Mouse (Mus musculus): ENCODE results near the gene Tapbp. TPM values are rescaled to one million over a fixed set of nuclear protein-coding genes. Genes with fewer than 3 reads are reported as not detected.

Tapbp gene
- polyA plus RNA-seq, 1 experiment from 2014 or later: 36.1 TPM

DNA sequence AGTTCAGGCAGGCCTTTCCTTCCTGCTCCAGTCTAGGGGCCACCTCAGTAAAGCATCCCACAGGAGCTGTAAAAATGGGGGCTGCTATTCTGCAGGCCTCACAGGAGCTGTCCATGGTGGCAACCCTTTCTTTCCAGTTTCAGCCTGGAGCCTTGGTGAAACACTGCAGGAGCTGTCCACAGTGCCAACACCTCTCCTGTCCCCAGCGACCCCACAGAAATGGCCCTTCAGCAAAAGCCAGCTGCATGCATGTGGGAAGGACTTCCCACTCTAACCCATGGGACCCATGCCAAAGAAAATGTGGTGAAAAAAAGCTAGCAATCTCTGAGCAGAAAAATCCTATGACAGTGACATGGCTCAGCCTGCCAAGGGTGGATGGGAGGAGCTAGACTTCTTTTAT is 57.0 kb downstream of the Tapbp start:
- Histone ChIP-seq H3K9me3 (ENCODE audit: low read length) (no peaks in the 10 kb centered on the region; the same call in 1 of the 2 replicates), H3K4me3 (ENCODE audit: low read length) (no peak overlapping the region), H3K36me3 (ENCODE audit: insufficient read depth, low read length) (no peaks in the 10 kb centered on the region), H3K9ac (replicated peaks; ENCODE audit: low read length) (no peak overlapping the region), H3K27me3 (ENCODE audit: insufficient read depth, low read length) (peaks cover 13% of the 10 kb centered on the region), H3K4me1 (ENCODE audit: insufficient read depth, low read length) (no peaks in the 10 kb centered on the region), H3K4me2 (replicated peaks; ENCODE audit: low read depth, low read length) (no peak overlapping the region), H3K27ac (ENCODE audit: low read length) (no peak overlapping the region)
- ATAC-seq (ENCODE audit: low FRiP score, low TSS enrichment): 0 out of 2 replicates have a peak, but pooled peaks have one; percentile 13
- WGBS: 4% methylated on average over 1 of the region's 1 CpGs

DNA sequence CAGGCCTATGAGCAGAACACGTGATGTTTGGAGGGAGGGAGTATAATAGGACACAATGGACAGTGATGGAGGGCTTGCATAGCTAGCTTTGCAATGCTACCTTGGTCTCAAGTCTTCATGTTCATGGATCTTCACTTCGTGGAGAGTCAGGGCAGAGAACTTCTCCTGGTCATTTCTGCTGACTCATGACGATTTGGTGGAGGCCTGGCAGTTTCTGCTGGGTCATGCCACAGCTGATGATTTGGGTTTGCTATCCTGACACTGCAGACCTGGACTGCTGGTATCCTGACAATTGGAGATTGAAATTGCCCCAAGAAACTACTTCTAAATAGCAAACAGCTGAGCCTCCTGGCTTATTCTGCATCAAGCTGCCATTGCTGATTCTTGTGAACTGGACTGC is 57.9 kb downstream of the Tapbp start:
- H3K27me3 ChIP-seq (ENCODE audit: insufficient read depth, low read length): peaks cover 21% of the 10 kb centered on the region
- no peak overlapping the region for H3K27ac ChIP-seq (ENCODE audit: low read length)
- H3K4me1 ChIP-seq (ENCODE audit: insufficient read depth, low read length): peaks cover 9% of the 10 kb centered on the region
- no peaks in the 10 kb centered on the region for H3K36me3 ChIP-seq (ENCODE audit: insufficient read depth, low read length)
- H3K4me2 ChIP-seq (replicated peaks; ENCODE audit: low read depth, low read length): no peak overlapping the region
- H3K9me3 ChIP-seq (ENCODE audit: low read length): no peaks in the 10 kb centered on the region; the same call in 1 of the 2 replicates
- no peak overlapping the region for H3K9ac ChIP-seq (replicated peaks; ENCODE audit: low read length)
- WGBS: 66% methylated on average over 3 of the region's 3 CpGs
- no peak overlapping the region for H3K4me3 ChIP-seq (ENCODE audit: low read length)
- ATAC-seq (ENCODE audit: low FRiP score, low TSS enrichment): no peak

DNA sequence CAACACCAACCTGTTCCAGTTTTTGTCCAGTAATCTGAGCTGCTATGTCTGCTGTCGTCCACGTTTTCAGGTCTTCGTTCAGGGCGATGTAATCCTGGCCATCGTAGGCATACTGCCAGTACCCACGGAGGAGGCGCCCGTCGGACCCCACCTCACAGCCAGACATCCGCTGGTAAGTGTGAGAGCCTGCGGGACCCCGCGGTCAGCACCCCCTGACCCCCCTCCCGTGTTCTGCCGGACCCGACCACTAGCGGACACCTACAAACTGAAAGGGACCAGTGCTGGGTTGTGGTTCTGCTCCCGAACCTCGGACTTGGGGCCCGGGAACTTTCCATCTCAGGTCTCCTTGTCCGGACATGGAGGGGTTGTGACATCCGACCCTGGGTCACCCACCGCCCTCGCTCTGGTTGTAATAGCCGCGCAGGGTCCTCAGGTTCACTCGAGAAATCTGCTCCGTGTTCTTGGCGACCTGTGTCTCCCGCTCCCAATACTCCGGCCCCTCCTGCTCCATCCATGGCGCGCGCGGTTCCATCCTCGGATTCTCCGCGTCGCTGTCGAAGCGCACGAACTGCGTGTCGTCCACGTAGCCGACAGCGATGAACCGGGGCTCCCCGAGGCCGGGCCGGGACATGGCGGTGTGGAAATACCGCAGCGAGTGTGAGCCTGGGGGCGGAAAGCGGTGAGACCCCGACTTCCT is 62.3 kb downstream of the Tapbp start:
- under 1% methylated on average over 57 of the region's 57 CpGs for WGBS
- no peaks in the 10 kb centered on the region for H3K36me3 ChIP-seq (ENCODE audit: insufficient read depth, low read length)
- ATAC-seq (ENCODE audit: low FRiP score, low TSS enrichment): no peak
- peaks cover 31% of the 10 kb centered on the region for H3K27me3 ChIP-seq (ENCODE audit: insufficient read depth, low read length)
- H3K27ac ChIP-seq (ENCODE audit: low read length): no peak overlapping the region
- peak overlapping the region; percentile 43 for H3K9ac ChIP-seq (replicated peaks; ENCODE audit: low read length)
- peak overlapping the region; percentile 43 for H3K4me3 ChIP-seq (ENCODE audit: low read length)
- H3K4me2 ChIP-seq (replicated peaks; ENCODE audit: low read depth, low read length): peak overlapping the region; percentile 66
- H3K4me1 ChIP-seq (ENCODE audit: insufficient read depth, low read length): peaks cover 14% of the 10 kb centered on the region
- no peaks in the 10 kb centered on the region for H3K9me3 ChIP-seq (ENCODE audit: low read length)

DNA sequence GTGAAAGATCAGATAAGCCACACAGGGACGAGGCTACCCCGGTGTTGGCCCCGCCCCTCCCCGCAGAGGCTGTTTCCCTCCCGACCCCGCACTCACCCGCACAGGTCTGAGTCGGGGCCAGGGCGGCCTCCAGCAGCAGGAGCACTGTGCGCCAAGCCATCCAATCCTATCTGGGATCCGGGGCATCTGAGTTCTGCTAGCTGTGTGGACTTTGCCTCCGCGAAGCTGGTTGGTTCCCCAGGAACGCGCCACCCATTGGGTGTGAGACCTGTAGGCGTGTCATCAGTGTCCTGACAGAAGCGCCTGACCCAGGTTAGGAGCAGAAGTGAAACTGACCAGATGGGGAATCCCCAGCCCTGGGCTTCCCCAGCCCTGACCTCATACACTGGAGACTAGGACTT is 62.9 kb downstream of the Tapbp start:
- Histone ChIP-seq H3K36me3 (ENCODE audit: insufficient read depth, low read length) (no peaks in the 10 kb centered on the region), H3K4me2 (replicated peaks; ENCODE audit: low read depth, low read length) (peak overlapping the region; percentile 66), H3K9me3 (ENCODE audit: low read length) (no peaks in the 10 kb centered on the region), H3K27ac (ENCODE audit: low read length) (no peak overlapping the region), H3K4me3 (ENCODE audit: low read length) (peak overlapping the region; percentile 43), H3K27me3 (ENCODE audit: insufficient read depth, low read length) (peaks cover 28% of the 10 kb centered on the region), H3K4me1 (ENCODE audit: insufficient read depth, low read length) (peaks cover 14% of the 10 kb centered on the region), H3K9ac (replicated peaks; ENCODE audit: low read length) (peak overlapping the region; percentile 43)
- peak; percentile 82 for ATAC-seq (ENCODE audit: low FRiP score, low TSS enrichment)
- under 1% methylated on average over 17 of the region's 17 CpGs for WGBS

Small RNA genes lying within 50 kb of the gene (microRNA-seq; reads per million reads assigned to microRNA genes)
- not detected for gene Gm27740

Other genes starting within 250 kb of the Tapbp start
- gene Hnrnpm, start 229.0 kb upstream of the Tapbp start, polyA plus RNA-seq (2015; fragmentation: Nextera tagmentation; extraction: Ambion mirVana): 390 and 407 TPM in 2 replicates
- 58.4 and 61.9 TPM in 2 replicates for gene March2, start 197.2 kb upstream of the Tapbp start, polyA plus RNA-seq (2015; fragmentation: Nextera tagmentation; extraction: Ambion mirVana)
- gene Rab11b, start 155.4 kb upstream of the Tapbp start, polyA plus RNA-seq (2015; fragmentation: Nextera tagmentation; extraction: Ambion mirVana): 245 and 303 TPM in 2 replicates
- gene Angptl4, start 134.1 kb upstream of the Tapbp start, polyA plus RNA-seq (2015; fragmentation: Nextera tagmentation; extraction: Ambion mirVana): 28.4 and 29.5 TPM in 2 replicates
- gene Kank3, start 105.4 kb upstream of the Tapbp start, polyA plus RNA-seq (2015; fragmentation: Nextera tagmentation; extraction: Ambion mirVana): 65.0 and 73.5 TPM in 2 replicates
- 796 and 818 TPM in 2 replicates for gene Rps28, start 91.3 kb upstream of the Tapbp start, polyA plus RNA-seq (2015; fragmentation: Nextera tagmentation; extraction: Ambion mirVana)
- gene Ndufa7, start 91.3 kb upstream of the Tapbp start, polyA plus RNA-seq (2015; fragmentation: Nextera tagmentation; extraction: Ambion mirVana): 480 and 498 TPM in 2 replicates
- 120 and 122 TPM in 2 replicates for gene Cd320, start 72.8 kb upstream of the Tapbp start, polyA plus RNA-seq (2015; fragmentation: Nextera tagmentation; extraction: Ambion mirVana)
- not detected in 2 replicates for gene Gm7029, start 42.1 kb upstream of the Tapbp start, polyA plus RNA-seq (2015; fragmentation: Nextera tagmentation; extraction: Ambion mirVana)
- gene Kifc1, start 25.2 kb upstream of the Tapbp start, polyA plus RNA-seq (2015; fragmentation: Nextera tagmentation; extraction: Ambion mirVana): 9.6 and 10.5 TPM in 2 replicates
- gene Platr17, start 10.8 kb upstream of the Tapbp start, polyA plus RNA-seq (2015; fragmentation: Nextera tagmentation; extraction: Ambion mirVana): 0.22 TPM in 1 of 2 replicates, not detected in the other
- 59.9 and 60.1 TPM in 2 replicates for gene Daxx, start 6.5 kb upstream of the Tapbp start, polyA plus RNA-seq (2015; fragmentation: Nextera tagmentation; extraction: Ambion mirVana)
- 20.6 and 20.9 TPM in 2 replicates for gene Zbtb22, start within 50 bp of the Tapbp start, polyA plus RNA-seq (2015; fragmentation: Nextera tagmentation; extraction: Ambion mirVana)
- 35.9 and 38.0 TPM in 2 replicates for gene Rgl2, start 13.6 kb downstream of the Tapbp start, polyA plus RNA-seq (2015; fragmentation: Nextera tagmentation; extraction: Ambion mirVana)
- 168 and 174 TPM in 2 replicates for gene Pfdn6, start 24.4 kb downstream of the Tapbp start, polyA plus RNA-seq (2015; fragmentation: Nextera tagmentation; extraction: Ambion mirVana)
- 32.7 and 37.7 TPM in 2 replicates for gene Wdr46, start 24.8 kb downstream of the Tapbp start, polyA plus RNA-seq (2015; fragmentation: Nextera tagmentation; extraction: Ambion mirVana)
- gene B3galt4, start 35.6 kb downstream of the Tapbp start, polyA plus RNA-seq (2015; fragmentation: Nextera tagmentation; extraction: Ambion mirVana): 6.2 and 6.9 TPM in 2 replicates
- gene Vps52, start 39.9 kb downstream of the Tapbp start, polyA plus RNA-seq (2015; fragmentation: Nextera tagmentation; extraction: Ambion mirVana): 51.9 and 54.7 TPM in 2 replicates
- gene Rps18, start 40.1 kb downstream of the Tapbp start, polyA plus RNA-seq (2015; fragmentation: Nextera tagmentation; extraction: Ambion mirVana): 1,660 and 1,786 TPM in 2 replicates
- 31.5 and 32.7 TPM in 2 replicates for gene H2-K1, start 84.4 kb downstream of the Tapbp start, polyA plus RNA-seq (2015; fragmentation: Nextera tagmentation; extraction: Ambion mirVana)
- 14.7 and 18.7 TPM in 2 replicates for gene Ring1, start 108.8 kb downstream of the Tapbp start, polyA plus RNA-seq (2015; fragmentation: Nextera tagmentation; extraction: Ambion mirVana)
- 52.9 and 54.0 TPM in 2 replicates for gene H2-Ke6, start 112.2 kb downstream of the Tapbp start, polyA plus RNA-seq (2015; fragmentation: Nextera tagmentation; extraction: Ambion mirVana)
- gene Slc39a7, start 115.8 kb downstream of the Tapbp start, polyA plus RNA-seq (2015; fragmentation: Nextera tagmentation; extraction: Ambion mirVana): 227 and 231 TPM in 2 replicates
- gene Rxrb, start 115.9 kb downstream of the Tapbp start, polyA plus RNA-seq (2015; fragmentation: Nextera tagmentation; extraction: Ambion mirVana): 52.7 and 56.7 TPM in 2 replicates
- gene Col11a2, start 123.5 kb downstream of the Tapbp start, polyA plus RNA-seq (2015; fragmentation: Nextera tagmentation; extraction: Ambion mirVana): 3.2 and 3.7 TPM in 2 replicates
- 0.52 and 0.82 TPM in 2 replicates for gene H2-Oa, start 176.4 kb downstream of the Tapbp start, polyA plus RNA-seq (2015; fragmentation: Nextera tagmentation; extraction: Ambion mirVana)
- 18.3 and 19.0 TPM in 2 replicates for gene H2-DMa, start 203.6 kb downstream of the Tapbp start, polyA plus RNA-seq (2015; fragmentation: Nextera tagmentation; extraction: Ambion mirVana)
- gene Brd2, start 206.7 kb downstream of the Tapbp start, polyA plus RNA-seq (2015; fragmentation: Nextera tagmentation; extraction: Ambion mirVana): 117 and 134 TPM in 2 replicates
- gene H2-DMb2, start 227.4 kb downstream of the Tapbp start, polyA plus RNA-seq (2015; fragmentation: Nextera tagmentation; extraction: Ambion mirVana): 24.5 and 30.3 TPM in 2 replicates
- 7.2 and 8.6 TPM in 2 replicates for gene H2-DMb1, start 237.2 kb downstream of the Tapbp start, polyA plus RNA-seq (2015; fragmentation: Nextera tagmentation; extraction: Ambion mirVana)